In genomic region chr9:21075625-21076024, GRCm38 (mm10) we compare ENCODE assay signal across 37 mouse cellular contexts. TPM values are rescaled to one million over a fixed set of nuclear protein-coding genes. Genes with fewer than 3 reads are reported as not detected.
"Had no signal": no experiment of that assay in that cellular context is flagged by ENCODE, and none has a peak within 500 bp of the region (broad histone marks: within the 10 kb centered on the region; RNA-seq: fewer than 3 reads in every experiment).

No protein-coding gene starts in this region.

- DNase-seq: left cerebral cortex, postnatal 4 days; liver, embryonic 13.5 days; liver, postnatal 0 days; lung, adult 18-20 months; lung, adult 2 months; lung, embryonic 14.5 days; lung, postnatal 10 days; lung, postnatal 14 days; lung, postnatal 36 days; lung, postnatal 4 days; midbrain, embryonic 14.5 days had no signal

- H3K4me3 ChIP-seq: left cerebral cortex, adult 2 months; limb, embryonic 10.5 days; limb, embryonic 12.5 days; limb, embryonic 13.5 days; limb, embryonic 15.5 days; liver, embryonic 13.5 days; liver, embryonic 15.5 days; lung, embryonic 15.5 days; megakaryocyte, embryonic 14.5 days; midbrain, embryonic 12.5 days; midbrain, embryonic 13.5 days; midbrain, embryonic 15.5 days; myocyte; neural tube, embryonic 12.5 days had no signal

- H3K4me2 ChIP-seq: limb, embryonic 12.5 days; limb, embryonic 13.5 days; limb, embryonic 15.5 days; liver, embryonic 11.5 days; liver, embryonic 13.5 days; liver, embryonic 15.5 days; lung, embryonic 14.5 days; lung, embryonic 15.5 days; midbrain, embryonic 11.5 days; midbrain, embryonic 12.5 days; midbrain, embryonic 13.5 days; midbrain, embryonic 15.5 days; neural tube, embryonic 12.5 days had no signal

- H3K27me3 ChIP-seq: limb, embryonic 12.5 days; limb, embryonic 13.5 days; limb, embryonic 15.5 days; liver, embryonic 13.5 days; liver, embryonic 15.5 days; lung, embryonic 15.5 days; megakaryocyte, embryonic 14.5 days; midbrain, embryonic 12.5 days; midbrain, embryonic 13.5 days; midbrain, embryonic 15.5 days; neural tube, embryonic 12.5 days had no signal

- H3K27ac ChIP-seq: left cerebral cortex, adult 2 months; limb, embryonic 10.5 days; limb, embryonic 12.5 days; limb, embryonic 13.5 days; limb, embryonic 15.5 days; liver, embryonic 13.5 days; liver, embryonic 14.5 days; liver, embryonic 15.5 days; lung, embryonic 15.5 days; macrophage; midbrain, embryonic 12.5 days; midbrain, embryonic 13.5 days; midbrain, embryonic 15.5 days; neural tube, embryonic 12.5 days had no signal

- H3K9me3 ChIP-seq: limb, embryonic 10.5 days; limb, embryonic 12.5 days; limb, embryonic 13.5 days; limb, embryonic 15.5 days; liver, embryonic 13.5 days; liver, embryonic 15.5 days; lung, embryonic 15.5 days; megakaryocyte, embryonic 14.5 days; midbrain, embryonic 12.5 days; midbrain, embryonic 13.5 days; midbrain, embryonic 15.5 days; neural tube, embryonic 12.5 days had no signal

- H3K9ac ChIP-seq: limb, embryonic 12.5 days; limb, embryonic 13.5 days; limb, embryonic 15.5 days; liver, embryonic 13.5 days; liver, embryonic 14.5 days; liver, embryonic 15.5 days; liver, postnatal 0 days; lung, embryonic 14.5 days; lung, embryonic 15.5 days; midbrain, embryonic 12.5 days; midbrain, embryonic 13.5 days; midbrain, embryonic 15.5 days; neural tube, embryonic 12.5 days had no signal

- ATAC-seq: liver, postnatal 0 days; lung, postnatal 0 days; midbrain, embryonic 13.5 days; midbrain, embryonic 15.5 days; midbrain, embryonic 16.5 days had no signal

RNA-seq across cellular contexts. Expression of gene Gm49373, which starts 2.7 kb away (rescaled TPM):
- total RNA-seq: megakaryocyte-erythroid progenitor cell, adult 5-6 weeks; monocyte, adult 5-6 weeks had no signal
- polyA plus RNA-seq: macrophage had no signal

RNA-seq across cellular contexts. Expression of gene Zglp1, which starts 8.7 kb away (rescaled TPM):
- total RNA-seq: left cerebral cortex, postnatal 36 days; left cerebral cortex, postnatal 4 days; liver, adult 2 months; megakaryocyte, adult 5-6 weeks; monocyte, adult 5-6 weeks had no signal
- polyA plus RNA-seq: limb, embryonic 15.5 days; liver, embryonic 16.5 days; lung, adult 2 months; lung, embryonic 14.5 days; lung, postnatal 0 days; macrophage; midbrain, postnatal 0 days had no signal
